Mouse (Mus musculus) C2C12 (cell line): ENCODE data around the gene Slc28a3.

Experiments
- CEBPB ChIP-seq: IDR thresholded peaks from one replicate; pipeline ENCODE4 v1.6.1; 2011; ENCODE audit warnings: low read depth, mild to moderate bottlenecking, control low read depth, moderate library complexity
- CTCF ChIP-seq: IDR thresholded peaks from one replicate; pipeline ENCODE4 v1.5.1; 2011; ENCODE audit not compliant: control insufficient read depth, insufficient read depth, insufficient read length
- FOSL1 ChIP-seq: IDR thresholded peaks from one replicate; pipeline ENCODE4 v1.8.0; 2011; ENCODE audit warnings: mild to moderate bottlenecking, low read length; ENCODE audit not compliant: poor library complexity, insufficient read depth, severe bottlenecking
- MAX ChIP-seq: IDR thresholded peaks from one replicate; pipeline ENCODE4 v1.6.1; 2011; ENCODE audit warnings: mild to moderate bottlenecking, control low read depth
- USF1 ChIP-seq: IDR thresholded peaks from one replicate; pipeline ENCODE4 v1.6.1; 2011; ENCODE audit warnings: low read depth, mild to moderate bottlenecking, control low read depth, moderate library complexity

- TF ChIP-seq FOSL1 (no peak), CTCF (no peak), USF1 (no peak), CEBPB (no peak), MAX (no peak)
Measured at GRCm38 (mm10) chr13:58535321-58535720, 75.4 kb downstream of the Slc28a3 start.
